Mouse (Mus musculus) adrenal gland (tissue): ENCODE data around the gene Mei1.

ENCODE experiments used
- intact Hi-C: fragments of 180-260 bp; cut with DNase I; formaldehyde crosslinking; loops from one replicate; pipeline ENCODE4 v1.15.1; 2025

Gene Mei1

DNA sequence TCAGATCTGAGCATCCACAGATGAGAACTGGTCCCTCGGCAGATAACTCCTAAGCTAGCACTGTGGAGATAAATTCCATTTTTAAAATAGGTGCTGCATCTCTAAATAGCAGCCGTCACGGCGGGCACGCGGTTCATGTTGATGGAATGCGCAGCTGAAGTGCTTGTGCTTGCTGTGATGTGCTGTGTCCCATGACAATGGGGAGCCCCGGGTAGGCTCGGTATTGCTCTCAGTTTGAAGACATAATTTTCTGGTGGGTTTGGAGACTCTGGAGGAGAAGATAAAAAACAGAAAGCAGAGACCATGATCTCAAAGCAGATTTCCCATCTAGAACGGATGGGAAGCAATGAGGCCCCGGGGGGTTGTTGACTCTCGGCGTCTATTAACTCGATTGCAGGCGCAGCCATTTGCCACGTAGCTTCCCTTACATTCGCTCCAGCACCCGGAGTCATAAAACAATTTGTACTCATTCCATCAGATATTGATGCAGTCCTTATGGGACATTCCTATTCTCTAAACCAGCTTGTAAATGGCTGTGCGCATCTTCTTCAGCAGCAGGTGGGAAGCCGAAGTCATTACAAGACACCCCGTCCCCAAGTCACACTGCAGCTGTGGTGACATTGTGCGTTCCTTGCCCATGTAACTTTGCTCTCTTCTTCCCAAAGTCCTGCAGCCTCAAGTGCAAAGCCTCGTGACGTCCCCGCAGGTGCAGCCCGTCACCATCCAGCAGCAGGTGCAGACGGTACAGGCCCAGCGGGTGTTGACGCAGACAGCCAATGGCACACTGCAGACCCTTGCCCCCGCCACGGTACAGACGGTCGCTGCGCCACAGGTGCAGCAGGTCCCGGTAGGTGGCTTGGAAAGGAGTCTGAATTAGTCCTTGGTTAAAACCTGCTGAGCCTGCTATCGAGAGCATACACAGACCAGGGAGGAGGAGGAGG lies 100.9 kb downstream of the Mei1 start:
- intact Hi-C loops = no loop called here

DNA sequence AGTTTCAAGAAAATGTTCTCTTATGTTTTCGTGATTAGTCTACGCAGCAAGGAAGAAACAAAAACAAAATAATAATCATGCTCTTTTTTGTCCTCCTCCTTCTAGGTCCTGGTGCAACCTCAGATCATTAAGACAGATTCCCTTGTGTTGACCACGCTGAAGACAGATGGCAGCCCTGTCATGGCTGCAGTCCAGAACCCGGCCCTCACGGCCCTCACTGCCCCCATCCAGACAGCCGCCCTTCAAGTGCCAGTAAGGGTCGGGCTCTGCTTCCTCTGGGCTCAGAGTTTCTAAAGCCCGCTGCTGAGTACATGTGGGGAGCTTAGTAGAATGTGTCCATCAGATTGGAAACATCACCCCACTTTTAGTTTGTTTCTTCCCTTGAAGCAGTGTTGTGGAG lies 102.9 kb downstream of the Mei1 start:
- intact Hi-C loops = no loop called here

DNA sequence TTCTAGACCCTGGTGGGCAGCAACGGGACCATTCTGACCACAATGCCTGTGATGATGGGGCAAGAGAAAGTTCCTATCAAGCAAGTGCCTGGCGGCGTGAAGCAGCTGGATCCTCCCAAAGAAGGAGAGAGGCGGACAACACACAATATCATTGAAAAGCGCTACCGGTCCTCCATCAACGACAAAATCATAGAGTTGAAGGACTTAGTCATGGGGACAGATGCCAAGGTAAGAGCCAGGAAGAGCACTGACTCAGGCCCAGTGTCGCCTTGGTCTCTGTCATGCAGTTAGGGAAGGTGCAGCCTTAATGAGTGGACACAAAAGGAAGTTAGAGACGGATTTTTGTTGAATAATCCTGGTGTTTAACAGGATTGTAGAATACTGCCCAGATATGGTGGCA lies 105.3 kb downstream of the Mei1 start:
- intact Hi-C loops = no loop called here
